Mouse (Mus musculus) CH12.LX (cell line): ENCODE measurements around the gene Pgp.

Source experiments
- GABPA ChIP-seq: IDR thresholded peaks from 2 replicates; pipeline ENCODE4 v1.6.1; 2012; ENCODE audit warnings: low read depth, low read length, improper control_type of control experiment, inconsistent platforms; ENCODE audit not compliant: insufficient replicate concordance
- IRF4 ChIP-seq: IDR thresholded peaks from 2 replicates; pipeline ENCODE4 v1.6.1; 2014; ENCODE audit warnings: low read depth, mild to moderate bottlenecking, inconsistent platforms, low read length, improper control_type of control experiment
- MXI1 ChIP-seq: IDR thresholded peaks from 2 replicates; pipeline ENCODE4 v1.6.1; 2011; ENCODE audit warnings: mild to moderate bottlenecking, low read depth, low read length, improper control_type of control experiment
- PAX5 ChIP-seq: IDR thresholded peaks from 2 replicates; pipeline ENCODE4 v1.6.1; 2012; ENCODE audit warnings: low read length, inconsistent platforms, mixed read lengths
- POLR2A ChIP-seq: IDR thresholded peaks from 2 replicates; pipeline ENCODE4 v1.6.1; 2011; ENCODE audit warnings: low read depth, mild to moderate bottlenecking, improper control_type of control experiment, low read length
- SMC3 ChIP-seq: IDR thresholded peaks from 2 replicates; pipeline ENCODE4 v1.6.1; 2011; ENCODE audit warnings: low read depth, low read length, improper control_type of control experiment
- TBP ChIP-seq: conservative IDR thresholded peaks from 2 replicates; pipeline ENCODE4 v1.6.1; 2011; ENCODE audit warnings: low read depth, low read length, improper control_type of control experiment
- USF1 ChIP-seq: IDR thresholded peaks from 2 replicates; pipeline ENCODE4 v1.6.1; 2014; ENCODE audit warnings: low read depth, mild to moderate bottlenecking, inconsistent platforms, low read length, improper control_type of control experiment
- ZNF384 ChIP-seq: IDR thresholded peaks from 2 replicates; pipeline ENCODE4 v1.6.1; 2012; ENCODE audit warnings: low read depth, low read length, improper control_type of control experiment, inconsistent platforms

- no peak for TF ChIP-seq TBP
- no peak for TF ChIP-seq IRF4
- TF ChIP-seq GABPA, result no peak
- no peak for TF ChIP-seq POLR2A
- no peak for TF ChIP-seq ZNF384
- TF ChIP-seq USF1, result no peak
- TF ChIP-seq SMC3, result no peak
- no peak for TF ChIP-seq MXI1
- no peak for TF ChIP-seq PAX5
These were observed 7.1 kb downstream of the Pgp start for GRCm38 (mm10) chr17:24477053-24477984.
